Mouse (Mus musculus) ovary, postnatal 36 days (tissue): ENCODE data around the gene Map1s.

ENCODE experiments used
- DNase-seq: peaks from one replicate; pipeline ENCODE4 v3.0.0; 2022; ENCODE audit warnings: low spot score, mixed read lengths

Gene Map1s

DNA sequence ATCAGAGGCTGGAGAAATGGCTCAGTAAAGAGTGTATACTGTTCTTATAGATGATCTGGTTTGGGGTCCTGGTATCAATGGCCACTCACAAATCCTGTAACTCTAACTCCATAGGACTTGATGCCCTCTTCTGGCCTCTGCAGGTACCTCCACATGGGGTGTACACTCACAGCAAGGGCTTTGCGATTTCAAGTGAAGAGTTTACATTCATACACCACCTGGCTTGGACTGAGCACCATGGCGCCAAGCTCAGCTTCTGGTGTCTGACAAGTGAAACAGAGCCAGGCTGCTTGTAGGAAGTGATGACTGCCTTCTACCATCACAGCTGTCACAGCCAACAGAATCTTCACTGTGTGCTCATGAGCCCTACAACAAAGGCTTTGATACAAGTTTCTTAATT, 35.7 kb downstream of the Map1s start:
- DNase-seq, result no peak

DNA sequence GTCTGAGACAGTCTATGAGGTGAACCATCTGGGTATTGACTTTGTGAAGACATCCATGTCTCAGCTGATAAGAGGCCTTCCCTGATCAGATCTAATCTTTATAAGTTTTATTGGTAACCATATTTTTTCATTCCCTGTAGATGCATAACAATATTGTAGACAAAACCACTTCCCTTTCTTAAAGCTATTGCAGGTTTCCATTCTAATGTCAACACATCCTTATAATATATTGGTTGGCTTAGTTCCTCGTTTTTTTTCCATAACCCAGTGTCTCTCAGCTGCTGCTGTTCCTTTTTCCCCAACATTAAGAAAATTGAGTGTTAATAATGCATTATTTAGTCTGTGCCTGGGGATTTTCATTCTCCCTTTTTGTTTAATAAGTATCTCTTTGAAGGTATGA, 37.5 kb downstream of the Map1s start:
- DNase-seq, result no peak

DNA sequence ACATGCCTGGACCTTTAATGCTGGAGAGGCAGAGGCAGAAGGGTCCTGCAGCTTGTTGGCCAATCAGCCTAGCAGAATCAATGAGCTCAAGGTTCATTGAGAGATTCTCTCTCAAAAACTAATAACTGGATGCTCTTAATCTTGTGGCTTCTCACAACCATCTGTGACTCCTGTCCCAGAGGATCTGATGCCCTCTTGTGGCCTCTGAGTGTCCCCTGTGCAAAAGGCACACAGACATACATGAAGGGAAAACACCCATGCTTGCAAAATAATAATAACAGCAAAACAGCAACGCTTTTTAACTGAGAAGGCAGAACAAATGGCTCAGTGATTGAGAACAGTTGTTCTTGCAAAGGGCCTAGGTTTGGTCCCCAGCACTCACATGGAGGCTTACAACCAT, 44.1 kb downstream of the Map1s start:
- no peak for DNase-seq

DNA sequence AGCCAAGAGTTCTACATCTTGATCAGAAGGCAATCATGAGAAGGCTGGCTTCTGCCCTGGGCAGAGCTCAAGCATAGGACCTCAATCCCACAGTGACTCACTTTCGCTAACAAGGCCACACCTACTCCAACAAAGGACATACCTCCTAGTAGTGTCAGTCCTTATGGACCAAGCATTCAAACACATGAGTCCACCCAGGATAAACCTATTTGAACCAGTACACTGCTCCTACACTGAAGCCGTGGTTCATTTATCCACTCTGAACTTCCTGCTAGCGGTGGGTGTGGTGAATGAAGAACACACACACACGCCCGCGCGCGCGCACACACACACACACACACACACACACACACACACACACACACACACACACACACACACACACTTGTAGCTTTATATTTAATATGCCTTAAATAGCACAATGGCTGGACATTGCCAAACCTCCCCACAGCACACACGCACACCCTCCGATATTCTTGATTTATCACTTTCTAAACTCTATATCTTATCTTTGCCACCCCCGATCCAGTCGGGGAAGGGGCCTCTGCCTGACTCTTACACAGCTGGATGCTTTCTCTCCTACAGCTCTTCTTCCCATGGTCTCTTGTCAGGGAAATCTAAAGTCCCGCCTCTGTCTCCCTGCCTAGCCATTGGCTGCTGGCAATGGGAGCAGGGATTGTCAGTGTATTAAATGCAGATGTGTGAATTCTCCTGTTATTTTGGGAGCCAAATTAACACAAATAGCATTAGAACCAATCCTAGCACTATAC, 55.2 kb downstream of the Map1s start:
- DNase-seq, result no peak

DNA sequence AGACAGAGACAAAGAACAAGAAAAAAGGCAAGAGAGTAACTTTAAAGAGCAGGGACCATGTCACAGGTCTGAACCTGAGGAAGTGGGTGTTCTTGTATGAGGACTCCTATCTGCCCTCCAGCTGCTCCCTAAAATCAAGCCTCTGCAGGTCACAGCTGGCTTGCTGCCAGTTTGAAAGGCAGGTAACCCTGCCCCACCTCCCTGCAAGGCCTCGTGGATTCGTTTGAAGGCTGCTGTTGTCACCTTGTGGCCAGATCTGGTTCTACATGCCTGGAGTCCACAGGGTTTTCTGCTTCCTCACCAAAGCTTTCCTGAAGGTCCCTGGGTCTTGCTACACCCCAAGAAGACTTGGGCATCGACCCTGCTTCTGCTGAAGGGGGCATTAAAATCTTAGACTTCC, 58.4 kb downstream of the Map1s start:
- no peak for DNase-seq

DNA sequence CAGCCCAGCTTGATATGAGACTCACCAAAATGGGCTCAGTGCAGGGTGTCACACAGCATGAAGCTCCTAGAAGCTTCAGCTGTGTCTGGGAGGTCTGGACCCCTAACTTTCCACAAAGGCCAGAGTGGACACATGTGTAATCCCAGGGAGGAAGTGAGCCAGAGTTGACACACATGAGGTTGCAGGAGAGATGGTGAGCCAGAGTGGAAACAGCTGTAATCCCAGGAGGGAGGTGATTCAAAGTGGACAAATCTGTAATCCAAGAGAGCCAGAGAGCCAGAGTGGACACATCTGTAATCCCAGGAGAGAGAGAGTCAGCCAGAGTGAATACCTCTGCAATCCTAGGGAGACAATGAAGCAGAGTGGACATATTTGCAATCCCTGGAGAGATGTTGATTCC, 59.1 kb downstream of the Map1s start:
- no peak for DNase-seq
